Mouse (Mus musculus): ENCODE results near the gene Hoxd3.

DNA sequence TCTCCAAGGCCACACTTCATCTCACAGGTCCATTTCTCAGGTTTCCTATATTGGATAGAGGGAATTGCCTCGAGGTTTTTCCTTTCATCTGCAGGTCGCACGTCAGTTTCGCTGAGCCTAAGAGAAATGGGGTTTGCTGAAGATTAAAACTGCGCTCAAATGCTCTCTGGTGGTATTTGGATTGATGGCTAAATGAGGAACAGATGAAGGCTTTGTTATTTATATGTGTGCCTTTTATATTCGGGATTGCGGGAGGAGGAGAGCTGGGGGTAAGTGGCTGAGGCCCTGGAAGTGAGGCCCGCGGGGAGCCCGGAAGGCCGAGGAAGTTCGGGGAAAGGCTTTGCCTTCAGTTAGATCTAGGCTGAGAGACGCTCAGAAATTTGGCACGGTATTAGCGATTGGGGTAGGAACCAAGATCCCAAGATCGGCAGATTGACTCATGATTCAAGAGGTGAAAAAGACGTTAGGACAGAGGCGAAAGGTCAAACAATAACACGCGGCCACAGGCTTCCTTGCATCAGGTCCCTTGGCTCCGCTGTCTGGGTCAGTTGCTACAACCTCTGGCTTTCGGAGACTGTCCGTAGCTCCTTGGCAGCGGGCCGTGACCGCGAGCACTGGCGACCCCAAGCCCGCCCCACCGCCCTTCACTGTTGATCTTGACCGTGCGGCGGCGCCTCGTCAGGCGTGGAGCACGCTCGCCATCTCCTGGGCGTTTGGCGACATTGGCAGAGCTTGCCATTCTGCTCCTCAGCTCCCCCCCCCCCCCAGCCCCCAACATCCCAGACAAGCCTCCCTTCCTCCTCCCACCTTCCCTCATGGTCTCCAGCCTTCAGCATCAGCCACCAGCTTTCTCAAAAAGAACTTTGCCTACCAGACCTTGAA, 39.0 kb upstream of the Hoxd3 start:
- peak; percentile 79 for TF ChIP-seq CTCF (IDR thresholded peaks at IDR 0.05; ENCODE audit: low read depth)
- TF ChIP-seq EP300 (optimal IDR thresholded peaks at IDR 0.05): no peak

All from stomach, postnatal 0 days (tissue).